Mouse (Mus musculus): ENCODE measurements around the gene Ttc3. TPM values are rescaled to one million over a fixed set of nuclear protein-coding genes. Genes with fewer than 3 reads are reported as not detected.
A peak's percentile ranks its signal among the peaks of the same experiment; 100 is the strongest.

Ttc3 gene
- 831 and 875 TPM in 2 replicates for polyA plus RNA-seq (2015; fragmentation: Nextera tagmentation; extraction: Ambion mirVana)

DNA sequence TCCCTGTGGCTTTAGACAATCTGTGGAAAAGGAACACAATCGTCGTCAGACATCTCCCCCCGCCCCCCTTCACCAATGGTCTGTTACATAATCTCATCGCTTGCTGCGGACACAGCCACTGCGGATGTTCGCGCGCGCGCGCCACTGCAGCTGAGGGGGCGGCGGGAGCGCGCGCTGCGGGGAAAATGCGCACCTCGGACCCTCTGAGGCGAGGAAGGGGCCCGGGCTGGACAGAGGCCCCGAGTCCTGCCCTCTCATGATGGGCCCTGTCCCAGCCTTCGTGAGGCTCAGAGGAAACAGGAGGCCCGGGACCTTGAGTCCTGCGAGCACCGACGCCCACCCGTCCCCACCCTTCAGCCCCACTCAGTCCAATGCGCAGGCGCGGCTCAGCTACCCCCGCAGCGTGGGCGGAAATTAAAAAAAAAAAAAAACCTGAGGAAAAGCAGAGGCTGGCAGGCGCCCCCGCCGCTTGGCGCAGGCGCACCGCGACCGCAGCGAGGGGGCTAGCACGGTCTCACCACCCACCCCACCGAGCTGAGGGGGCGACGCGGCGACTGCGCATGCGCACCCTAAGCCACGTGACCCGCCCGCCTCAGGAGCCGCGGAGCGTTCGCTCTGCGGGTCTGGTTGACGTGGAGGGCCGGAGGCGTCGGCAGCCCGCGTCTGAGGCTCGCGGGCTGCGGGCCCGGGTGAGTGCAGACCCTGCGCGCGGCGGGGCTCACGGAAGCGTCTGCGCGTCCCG, at the start of gene Ttc3:
Ttc3 (plus strand) TSS at position 446 of the 742 bp plus-strand sequence.
- peak; percentile 70 for ATAC-seq
- H3K4me3 ChIP-seq (replicated peaks; ENCODE audit: low read length): peak within 1 kb of the TSS; percentile 94
- WGBS: under 1% methylated on average over 67 of the region's 79 CpGs

DNA sequence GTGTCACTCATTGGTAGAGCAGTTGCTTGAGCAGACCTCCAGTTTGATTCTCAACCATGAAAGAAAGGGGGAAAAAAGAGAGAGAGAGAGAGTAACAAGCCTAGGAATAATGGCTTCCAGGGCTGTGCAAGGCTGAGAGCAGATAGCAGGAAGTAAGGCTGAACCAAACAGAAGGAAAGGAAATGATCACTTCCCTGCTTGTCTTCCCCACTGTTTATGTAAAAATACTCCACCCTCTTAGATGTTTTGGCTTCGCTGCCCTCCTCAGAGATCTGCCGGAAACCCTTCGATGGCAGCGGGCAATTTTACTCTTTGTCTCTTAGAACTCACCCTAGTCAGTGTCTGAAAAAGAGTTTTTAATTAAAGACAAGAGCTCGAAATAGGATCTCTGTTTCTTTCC, 46.7 kb upstream of the Ttc3 start:
- WGBS: 70% methylated on average over 5 of the region's 5 CpGs
- H3K27ac ChIP-seq (ENCODE audit: low read length): no peak overlapping the region

More for the DNA sequence above, at the start of gene Ttc3:
- H3K27ac ChIP-seq (ENCODE audit: low read length): peak within 1 kb of the TSS; percentile 100
- peak within 1 kb of the TSS; percentile 88 for H3K4me2 ChIP-seq (ENCODE audit: low read length)
- H3K9me3 ChIP-seq (ENCODE audit: control insufficient read depth, low read length): no peaks in the 10 kb centered on the region
- H3K36me3 ChIP-seq (ENCODE audit: control insufficient read depth, insufficient read depth): no peaks in the 10 kb centered on the region
- peak within 1 kb of the TSS; percentile 99 for H3K9ac ChIP-seq (replicated peaks; ENCODE audit: low read depth, low read length)
- H3K4me1 ChIP-seq (replicated peaks; ENCODE audit: control insufficient read depth, insufficient read depth, low read length): peaks cover 28% of the 10 kb centered on the region
- no peaks in the 10 kb centered on the region for H3K27me3 ChIP-seq (replicated peaks; ENCODE audit: control insufficient read depth, insufficient read depth, low read length)

DNA sequence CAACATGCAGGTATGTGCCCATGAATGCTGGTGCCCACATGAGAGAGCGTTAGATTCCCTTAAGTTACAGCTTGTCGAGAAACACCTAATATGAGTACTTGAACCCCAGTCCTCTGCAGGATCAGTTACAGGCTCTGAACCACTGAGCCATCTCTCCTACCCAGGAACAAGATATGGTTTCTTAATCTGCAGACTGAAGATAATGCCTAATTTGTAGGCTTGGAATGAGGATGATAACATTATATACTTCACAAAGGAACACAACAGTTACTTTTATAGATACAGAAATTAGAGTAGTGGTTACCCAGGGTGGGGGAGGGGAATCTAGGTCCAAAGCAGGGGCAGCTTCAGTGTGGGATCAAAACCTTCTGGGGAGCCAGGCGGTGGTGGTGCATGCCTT, 44.4 kb upstream of the Ttc3 start:
- peaks cover 18% of the 10 kb centered on the region for H3K27me3 ChIP-seq (replicated peaks; ENCODE audit: control insufficient read depth, insufficient read depth, low read length)
- H3K9ac ChIP-seq (replicated peaks; ENCODE audit: low read depth, low read length): no peak overlapping the region
- 90% methylated on average over 3 of the region's 3 CpGs for WGBS
- peaks cover 25% of the 10 kb centered on the region for H3K4me1 ChIP-seq (replicated peaks; ENCODE audit: control insufficient read depth, insufficient read depth, low read length)
- H3K9me3 ChIP-seq (ENCODE audit: control insufficient read depth, low read length): no peaks in the 10 kb centered on the region
- no peak for ATAC-seq
- H3K4me3 ChIP-seq (replicated peaks; ENCODE audit: low read length): no peak overlapping the region
- no peak overlapping the region for H3K27ac ChIP-seq (ENCODE audit: low read length)
- H3K4me2 ChIP-seq (ENCODE audit: low read length): no peak overlapping the region
- H3K36me3 ChIP-seq (ENCODE audit: control insufficient read depth, insufficient read depth): no peaks in the 10 kb centered on the region

More for the DNA sequence above, 46.7 kb upstream of the Ttc3 start:
- H3K4me3 ChIP-seq (replicated peaks; ENCODE audit: low read length): no peak overlapping the region
- no peak overlapping the region for H3K9ac ChIP-seq (replicated peaks; ENCODE audit: low read depth, low read length)
- no peak for ATAC-seq
- peaks cover 18% of the 10 kb centered on the region for H3K27me3 ChIP-seq (replicated peaks; ENCODE audit: control insufficient read depth, insufficient read depth, low read length)
- H3K4me2 ChIP-seq (ENCODE audit: low read length): no peak overlapping the region
- peaks cover 11% of the 10 kb centered on the region for H3K4me1 ChIP-seq (replicated peaks; ENCODE audit: control insufficient read depth, insufficient read depth, low read length)
- no peaks in the 10 kb centered on the region for H3K9me3 ChIP-seq (ENCODE audit: control insufficient read depth, low read length)
- no peaks in the 10 kb centered on the region for H3K36me3 ChIP-seq (ENCODE audit: control insufficient read depth, insufficient read depth)

DNA sequence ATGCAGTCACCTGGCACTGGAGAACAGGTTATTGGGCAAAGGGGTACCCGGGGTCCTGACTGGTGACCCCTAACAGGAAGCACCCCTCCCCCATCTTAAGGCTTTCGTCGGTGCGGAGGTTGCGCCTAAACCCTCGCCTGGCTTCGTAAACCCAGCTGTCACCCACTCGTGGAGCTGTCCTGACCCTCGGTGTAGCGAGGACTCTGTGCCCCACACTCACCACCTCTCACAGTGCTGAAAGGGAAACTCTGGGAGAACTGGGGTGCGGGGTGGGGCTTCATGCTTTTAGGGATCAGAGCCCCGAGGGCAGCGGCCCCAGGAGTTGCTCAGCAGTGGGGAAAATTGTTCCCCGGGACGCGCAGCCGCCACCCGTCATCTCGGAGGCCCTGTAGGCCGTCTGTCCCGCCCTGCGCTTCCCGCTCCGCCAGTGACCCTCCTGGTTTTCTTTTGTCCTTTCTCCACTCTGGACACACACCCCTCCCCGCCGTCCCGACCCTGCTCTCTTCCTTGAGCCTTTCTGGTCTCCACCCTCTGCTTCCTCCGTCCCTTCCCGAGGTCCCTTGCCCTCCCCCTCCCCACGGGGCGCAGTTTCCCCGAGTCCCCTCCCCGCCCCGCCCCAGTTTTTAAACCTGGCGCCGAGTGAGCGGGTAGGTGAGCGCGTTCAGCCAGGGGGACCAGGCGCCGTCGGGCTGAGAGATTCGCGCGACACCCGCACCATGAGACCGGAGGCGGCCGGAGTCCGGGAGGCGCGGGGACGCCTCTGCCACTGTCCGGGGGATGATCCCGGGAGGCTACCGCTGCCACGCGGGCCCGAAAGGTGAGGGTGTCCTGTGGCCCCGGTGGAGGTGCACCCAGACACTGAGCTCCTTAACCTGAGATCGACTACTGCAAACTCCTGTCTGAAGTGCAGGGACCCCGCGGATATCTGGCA, 42.4 kb upstream of the Ttc3 start, which contains the start of gene Ripply3:
Ripply3 (plus strand) TSS at position 640 of the 931 bp plus-strand sequence.
- H3K4me3 ChIP-seq (replicated peaks; ENCODE audit: low read length): peak within 1 kb of the TSS; percentile 46
- peaks cover 18% of the 10 kb centered on the region for H3K27me3 ChIP-seq (replicated peaks; ENCODE audit: control insufficient read depth, insufficient read depth, low read length)
- H3K36me3 ChIP-seq (ENCODE audit: control insufficient read depth, insufficient read depth): no peaks in the 10 kb centered on the region
- H3K9ac ChIP-seq (replicated peaks; ENCODE audit: low read depth, low read length): peak within 1 kb of the TSS; percentile 44
- 2% methylated on average over 63 of the region's 63 CpGs for WGBS
- peak within 1 kb of the TSS; percentile 79 for H3K4me2 ChIP-seq (ENCODE audit: low read length)
- peaks cover 25% of the 10 kb centered on the region for H3K4me1 ChIP-seq (replicated peaks; ENCODE audit: control insufficient read depth, insufficient read depth, low read length)
- ATAC-seq: no peak
- no peak within 1 kb of the TSS for H3K27ac ChIP-seq (ENCODE audit: low read length)
- H3K9me3 ChIP-seq (ENCODE audit: control insufficient read depth, low read length): no peaks in the 10 kb centered on the region

DNA sequence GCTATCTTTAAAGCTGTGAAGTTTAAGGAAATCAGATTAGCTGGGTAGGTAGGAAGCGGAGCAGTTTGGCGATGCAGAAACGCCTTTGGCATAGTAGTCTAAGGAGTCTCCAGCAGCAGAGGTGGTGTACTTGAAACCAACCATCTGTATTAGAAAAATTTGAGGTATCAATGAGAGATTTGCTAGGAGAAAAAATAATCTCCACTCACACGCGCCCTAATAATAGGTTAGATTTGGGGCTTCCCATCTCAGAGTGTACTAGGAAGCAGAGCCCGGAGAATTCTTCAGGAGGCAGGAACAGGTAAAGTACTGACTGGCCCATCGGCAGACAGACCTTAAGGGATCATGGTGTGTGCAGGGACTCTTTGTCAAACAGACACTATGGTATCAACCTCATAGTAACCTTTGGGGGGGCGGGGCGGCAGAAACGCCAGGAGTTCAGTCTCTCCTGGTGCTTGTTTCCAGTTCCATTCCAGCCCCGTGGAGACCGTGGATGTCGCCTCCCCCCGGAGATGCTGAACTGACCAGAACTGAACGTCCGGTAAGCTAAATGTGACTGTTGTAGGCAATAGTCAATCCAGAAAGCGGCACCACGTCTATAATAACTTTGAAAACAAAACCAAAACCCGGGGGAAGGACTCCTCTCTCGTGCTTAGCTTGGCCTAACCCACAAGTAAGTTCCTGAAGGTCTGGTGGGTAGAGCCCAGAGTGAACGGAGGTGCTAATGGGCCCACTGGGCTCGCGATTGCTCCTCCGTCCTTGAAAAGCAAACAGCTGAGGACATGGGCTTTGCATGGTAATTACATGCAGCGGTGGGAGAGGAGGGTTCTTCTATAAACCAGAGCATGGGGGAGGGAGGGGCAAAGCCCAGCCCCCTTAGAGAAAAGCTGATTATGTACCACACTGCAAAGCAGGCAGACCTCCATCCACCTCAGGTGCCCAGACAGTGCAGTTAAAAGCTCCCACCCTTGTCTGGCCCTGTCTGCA, 41.2 kb upstream of the Ttc3 start:
- peaks cover 25% of the 10 kb centered on the region for H3K4me1 ChIP-seq (replicated peaks; ENCODE audit: control insufficient read depth, insufficient read depth, low read length)
- H3K9ac ChIP-seq (replicated peaks; ENCODE audit: low read depth, low read length): no peak overlapping the region
- H3K9me3 ChIP-seq (ENCODE audit: control insufficient read depth, low read length): no peaks in the 10 kb centered on the region
- WGBS: 8% methylated on average over 25 of the region's 25 CpGs
- no peaks in the 10 kb centered on the region for H3K36me3 ChIP-seq (ENCODE audit: control insufficient read depth, insufficient read depth)
- ATAC-seq: no peak
- H3K4me3 ChIP-seq (replicated peaks; ENCODE audit: low read length): peak overlapping the region; percentile 46
- peaks cover 18% of the 10 kb centered on the region for H3K27me3 ChIP-seq (replicated peaks; ENCODE audit: control insufficient read depth, insufficient read depth, low read length)
- H3K4me2 ChIP-seq (ENCODE audit: low read length): peak overlapping the region; percentile 79
- H3K27ac ChIP-seq (ENCODE audit: low read length): no peak overlapping the region

DNA sequence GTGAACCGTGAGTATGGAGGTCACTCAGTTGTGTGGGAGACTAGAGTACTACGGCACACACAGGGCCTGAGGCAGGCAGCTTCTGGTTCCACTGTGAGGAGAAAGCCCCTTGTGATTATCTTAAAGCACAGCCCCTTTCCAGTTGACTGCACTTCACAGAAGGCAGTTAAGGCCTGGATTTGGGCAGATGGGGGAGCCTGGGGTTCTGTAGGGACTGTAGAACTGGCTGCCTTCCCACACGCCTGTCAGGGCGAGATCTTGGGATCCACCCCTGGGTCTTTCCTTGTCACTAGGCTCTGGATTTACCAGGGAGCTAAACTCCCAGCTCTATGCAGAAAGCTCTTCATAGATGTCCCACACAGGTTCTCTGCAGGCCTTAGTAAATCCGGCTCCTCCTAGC, 40.0 kb upstream of the Ttc3 start:
- Histone ChIP-seq H3K9ac (replicated peaks; ENCODE audit: low read depth, low read length) (no peak overlapping the region), H3K27ac (ENCODE audit: low read length) (no peak overlapping the region), H3K4me2 (ENCODE audit: low read length) (no peak overlapping the region), H3K9me3 (ENCODE audit: control insufficient read depth, low read length) (no peaks in the 10 kb centered on the region), H3K4me3 (replicated peaks; ENCODE audit: low read length) (no peak overlapping the region), H3K4me1 (replicated peaks; ENCODE audit: control insufficient read depth, insufficient read depth, low read length) (peaks cover 25% of the 10 kb centered on the region), H3K36me3 (ENCODE audit: control insufficient read depth, insufficient read depth) (no peaks in the 10 kb centered on the region), H3K27me3 (replicated peaks; ENCODE audit: control insufficient read depth, insufficient read depth, low read length) (peaks cover 18% of the 10 kb centered on the region)
- WGBS: 36% methylated on average over 5 of the region's 5 CpGs
- peak; percentile 62; the same call in 1 of the 2 replicates for ATAC-seq

DNA sequence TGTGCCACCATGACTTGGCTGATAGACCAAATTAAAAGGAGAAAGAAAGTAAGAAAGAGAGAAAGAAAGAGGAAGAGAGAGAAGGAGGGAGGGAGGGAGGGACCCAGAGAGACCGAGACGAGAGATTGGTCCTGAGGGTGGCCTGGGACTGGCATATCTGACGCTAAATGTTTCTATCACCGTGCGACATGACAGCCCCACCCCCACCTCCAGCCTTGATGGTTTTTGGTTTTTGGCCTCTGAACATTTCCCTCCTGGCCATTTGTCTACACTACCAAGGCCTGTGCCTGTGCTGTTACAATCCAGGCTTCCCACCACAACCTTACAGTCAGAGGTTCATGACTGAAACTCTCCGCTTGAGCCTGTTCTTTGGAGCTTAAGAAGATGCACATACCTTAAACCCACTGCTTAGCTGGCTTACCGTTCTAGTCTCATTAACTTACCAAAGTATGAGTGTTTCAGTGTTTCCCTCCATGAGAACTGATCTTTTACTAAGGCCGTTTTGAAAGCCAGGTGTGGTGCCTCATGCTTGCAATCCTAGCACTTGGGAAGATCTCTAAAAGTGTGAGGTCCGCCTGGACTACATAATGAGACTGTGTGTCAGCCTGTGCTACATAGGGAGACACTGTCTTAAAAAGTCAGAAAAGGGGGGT, 39.1 kb upstream of the Ttc3 start:
- Histone ChIP-seq H3K4me2 (ENCODE audit: low read length) (no peak overlapping the region), H3K4me1 (replicated peaks; ENCODE audit: control insufficient read depth, insufficient read depth, low read length) (peaks cover 25% of the 10 kb centered on the region), H3K9me3 (ENCODE audit: control insufficient read depth, low read length) (no peaks in the 10 kb centered on the region), H3K27me3 (replicated peaks; ENCODE audit: control insufficient read depth, insufficient read depth, low read length) (peaks cover 15% of the 10 kb centered on the region), H3K27ac (ENCODE audit: low read length) (no peak overlapping the region), H3K9ac (replicated peaks; ENCODE audit: low read depth, low read length) (no peak overlapping the region), H3K36me3 (ENCODE audit: control insufficient read depth, insufficient read depth) (no peaks in the 10 kb centered on the region), H3K4me3 (replicated peaks; ENCODE audit: low read length) (no peak overlapping the region)
- no peak for ATAC-seq
- 85% methylated on average over 9 of the region's 9 CpGs for WGBS

DNA sequence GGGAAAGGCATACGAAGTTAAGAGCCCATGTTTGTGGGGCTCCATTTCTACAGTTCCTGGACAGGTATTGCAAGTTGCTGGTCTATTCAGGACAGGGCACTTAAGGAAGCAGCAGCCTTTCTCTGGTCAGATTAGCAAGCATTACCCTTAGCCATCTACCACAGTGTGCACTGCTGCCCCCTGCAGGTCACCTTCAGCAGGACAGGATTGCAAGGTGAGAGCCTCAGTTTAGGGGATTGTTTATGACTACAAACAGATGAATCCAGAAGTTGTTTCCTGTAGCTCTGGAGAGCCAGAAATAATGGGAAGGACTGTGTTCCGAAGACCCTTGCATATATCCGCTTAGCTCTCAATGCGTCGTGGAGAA, 38.5 kb upstream of the Ttc3 start:
- WGBS: 65% methylated on average over 5 of the region's 5 CpGs
- no peak overlapping the region for H3K4me3 ChIP-seq (replicated peaks; ENCODE audit: low read length)
- ATAC-seq: no peak
- no peak overlapping the region for H3K4me2 ChIP-seq (ENCODE audit: low read length)
- no peaks in the 10 kb centered on the region for H3K9me3 ChIP-seq (ENCODE audit: control insufficient read depth, low read length)
- peaks cover 12% of the 10 kb centered on the region for H3K27me3 ChIP-seq (replicated peaks; ENCODE audit: control insufficient read depth, insufficient read depth, low read length)
- no peaks in the 10 kb centered on the region for H3K36me3 ChIP-seq (ENCODE audit: control insufficient read depth, insufficient read depth)
- no peak overlapping the region for H3K27ac ChIP-seq (ENCODE audit: low read length)
- H3K4me1 ChIP-seq (replicated peaks; ENCODE audit: control insufficient read depth, insufficient read depth, low read length): peaks cover 25% of the 10 kb centered on the region
- no peak overlapping the region for H3K9ac ChIP-seq (replicated peaks; ENCODE audit: low read depth, low read length)

Data from forebrain, embryonic 16.5 days (tissue).